Mouse (Mus musculus): ENCODE measurements around the gene Aym1.
A peak's percentile ranks its signal among the peaks of the same experiment; 100 is the strongest.
"Not testable (repeated sequence)": the region's sequence is repeated elsewhere in the genome, so short reads cannot be mapped to it uniquely, and the experiment has no call there.

The Aym1 gene

GRCm38 (mm10) chr5:113354311-113354710 is 2.8 kb upstream of the Aym1 start:
- DNase-seq (ENCODE audit: low spot score in 2 of 2), result peak; percentile 75 to 77

GRCm38 (mm10) chr5:113357656-113358055 is 562 bp downstream of the Aym1 start:
- DNase-seq (ENCODE audit: low spot score in 2 of 2), result no peak

- no peak for DNase-seq (ENCODE audit: low spot score in 2 of 2)
Observed at GRCm38 (mm10) chr5:113358833-113359232, 1.7 kb downstream of the Aym1 start.

GRCm38 (mm10) chr5:113361283-113361682 is 4.2 kb downstream of the Aym1 start:
- no peak for DNase-seq (ENCODE audit: low spot score in 2 of 2)

- no peak for DNase-seq (ENCODE audit: low spot score in 2 of 2)
Observed at GRCm38 (mm10) chr5:113362258-113362996, 5.3 kb downstream of the Aym1 start.

- no peak for DNase-seq (ENCODE audit: low spot score in 2 of 2)
Observed at GRCm38 (mm10) chr5:113363177-113363576, 6.1 kb downstream of the Aym1 start.

GRCm38 (mm10) chr5:113365921-113366320 is 8.8 kb downstream of the Aym1 start:
- DNase-seq (ENCODE audit: low spot score in 2 of 2), result peak; percentile 89 to 92

GRCm38 (mm10) chr5:113367726-113368125 is 10.6 kb downstream of the Aym1 start:
- DNase-seq (ENCODE audit: low spot score in 2 of 2), result not testable (repeated sequence)

- DNase-seq (ENCODE audit: low spot score in 2 of 2), result no peak
Observed at GRCm38 (mm10) chr5:113369262-113369868, 12.3 kb downstream of the Aym1 start.

- no peak for DNase-seq (ENCODE audit: low spot score in 2 of 2)
Observed at GRCm38 (mm10) chr5:113372449-113372848, 15.4 kb downstream of the Aym1 start.

- peak; percentile 84 to 90 for DNase-seq (ENCODE audit: low spot score in 2 of 2)
Observed at GRCm38 (mm10) chr5:113372995-113373950, 16.2 kb downstream of the Aym1 start.

- no peak for DNase-seq (ENCODE audit: low spot score in 2 of 2)
Observed at GRCm38 (mm10) chr5:113374290-113374689, 17.2 kb downstream of the Aym1 start.

GRCm38 (mm10) chr5:113375783-113376182 is 18.7 kb downstream of the Aym1 start:
- peak; percentile 60 to 84 for DNase-seq (ENCODE audit: low spot score in 2 of 2)

- DNase-seq (ENCODE audit: low spot score in 2 of 2), result no peak
Observed at GRCm38 (mm10) chr5:113376292-113376691, 19.2 kb downstream of the Aym1 start.

- no peak for DNase-seq (ENCODE audit: low spot score in 2 of 2)
Observed at GRCm38 (mm10) chr5:113379416-113379815, 22.3 kb downstream of the Aym1 start.

- no peak for DNase-seq (ENCODE audit: low spot score in 2 of 2)
Observed at GRCm38 (mm10) chr5:113380553-113380952, 23.5 kb downstream of the Aym1 start.

- no peak for DNase-seq (ENCODE audit: low spot score in 2 of 2)
Observed at GRCm38 (mm10) chr5:113382580-113382979, 25.5 kb downstream of the Aym1 start.

- peak in 1 of 2 experiments; percentile 38 for DNase-seq (ENCODE audit: low spot score in 2 of 2)
Observed at GRCm38 (mm10) chr5:113393766-113394165, 36.7 kb downstream of the Aym1 start.

GRCm38 (mm10) chr5:113396286-113396934 is 39.3 kb downstream of the Aym1 start:
- DNase-seq (ENCODE audit: low spot score in 2 of 2), result no peak

- DNase-seq (ENCODE audit: low spot score in 2 of 2), result no peak
Observed at GRCm38 (mm10) chr5:113397443-113398317, 40.6 kb downstream of the Aym1 start.

GRCm38 (mm10) chr5:113402702-113403101 is 45.6 kb downstream of the Aym1 start:
- DNase-seq (ENCODE audit: low spot score in 2 of 2), result no peak
